Mouse (Mus musculus) MEL (cell line): ENCODE data around the gene Arhgap4. TPM values are rescaled to one million over a fixed set of nuclear protein-coding genes. Genes with fewer than 3 reads are reported as not detected.
A peak's percentile ranks its signal among the peaks of the same experiment; 100 is the strongest.

ENCODE experiments used
- DNase-seq: peaks from one replicate; pipeline ENCODE4 v3.0.0; 2011; ENCODE audit warnings: low read depth, low spot score
- H3K27ac ChIP-seq: 2 replicates; pipeline ENCODE4 v1.5.1; 2012; ENCODE audit warnings: low read depth, mild to moderate bottlenecking, control low read depth, low read length, moderate library complexity; ENCODE audit not compliant: control insufficient read depth
- H3K27me3 ChIP-seq, 2 experiments: fragments of 150-350 bp in 1 of 2; sonication (generic) in 1 of 2; 2 replicates each; pipeline ENCODE4 v1.6.1; 2012; ENCODE audit warnings: low read length in 2 of 2, mild to moderate bottlenecking in 2 of 2, improper control_type of control experiment in 1 of 2, moderate library complexity in 1 of 2; ENCODE audit not compliant: insufficient read depth in 2 of 2, control insufficient read depth in 1 of 2
- H3K36me3 ChIP-seq, 2 experiments: 2 replicates each; pipeline ENCODE4 v1.6.1; 2012 to 2014; ENCODE audit warnings: low read length in 2 of 2, improper control_type of control experiment in 1 of 2, inconsistent platforms in 1 of 2, mild to moderate bottlenecking in 1 of 2; ENCODE audit not compliant: insufficient read depth in 2 of 2, control insufficient read depth in 1 of 2
- H3K4me1 ChIP-seq, 2 experiments: fragments of 150-350 bp in 1 of 2; sonication (generic) in 1 of 2; 2 replicates each; pipeline ENCODE4 v1.6.1; 2012; ENCODE audit warnings: low read length in 2 of 2, improper control_type of control experiment in 1 of 2, mild to moderate bottlenecking in 1 of 2; ENCODE audit not compliant: insufficient read depth in 2 of 2, control insufficient read depth in 1 of 2
- H3K4me3 ChIP-seq, 2 experiments: fragments of 150-350 bp in 1 of 2; sonication (generic) in 1 of 2; 2 replicates each; pipeline ENCODE4 v1.5.1; 2012; ENCODE audit warnings: low read depth in 2 of 2, low read length in 2 of 2, mild to moderate bottlenecking in 2 of 2, moderate library complexity in 2 of 2, control low read depth in 1 of 2, improper control_type of control experiment in 1 of 2; ENCODE audit not compliant: control insufficient read depth in 1 of 2, insufficient read depth in 1 of 2
- H3K79me2 ChIP-seq: 2 replicates; pipeline ENCODE4 v1.6.1; 2012; ENCODE audit warnings: mild to moderate bottlenecking, low read length, moderate library complexity; ENCODE audit not compliant: control insufficient read depth, poor library complexity, insufficient read depth
- H3K9ac ChIP-seq: 2 replicates; pipeline ENCODE4 v1.6.1; 2012; ENCODE audit warnings: low read depth, mild to moderate bottlenecking, control low read depth, low read length, moderate library complexity; ENCODE audit not compliant: control insufficient read depth, poor library complexity, severe bottlenecking
- H3K9me3 ChIP-seq: fragments of 150-350 bp; sonication (generic); replicated peaks from 2 replicates; pipeline ENCODE4 v1.6.1; 2012; ENCODE audit warnings: mild to moderate bottlenecking, low read length, improper control_type of control experiment, moderate library complexity; ENCODE audit not compliant: insufficient read depth
- BHLHE40 ChIP-seq: IDR thresholded peaks from 2 replicates; pipeline ENCODE4 v1.6.1; 2012; ENCODE audit warnings: low read depth, mild to moderate bottlenecking, inconsistent platforms, low read length, improper control_type of control experiment, borderline replicate concordance
- CHD2 ChIP-seq: IDR thresholded peaks from 2 replicates; pipeline ENCODE4 v1.6.1; 2011; ENCODE audit warnings: low read length, improper control_type of control experiment
- CTCF ChIP-seq, 3 experiments: IDR thresholded peaks in 2 of 3; conservative IDR thresholded peaks in 1 of 3; 2 replicates each; pipeline ENCODE4 v1.5.1; 2011 to 2012; ENCODE audit warnings: low read length in 3 of 3, low read depth in 2 of 3, mild to moderate bottlenecking in 2 of 3, improper control_type of control experiment in 1 of 3, inconsistent platforms in 1 of 3, mixed read lengths in 1 of 3, moderate library complexity in 1 of 3; ENCODE audit not compliant: control insufficient read depth in 1 of 3, insufficient read depth in 1 of 3, poor library complexity in 1 of 3, severe bottlenecking in 1 of 3
- E2F4 ChIP-seq: IDR thresholded peaks from 2 replicates; pipeline ENCODE4 v1.6.1; 2011; ENCODE audit warnings: low read depth, low read length, improper control_type of control experiment, borderline replicate concordance
- EP300 ChIP-seq, 2 experiments: IDR thresholded peaks; 2 replicates each; pipeline ENCODE4 v1.6.1; 2011; ENCODE audit warnings: improper control_type of control experiment in 2 of 2, low read length in 2 of 2, low read depth in 1 of 2, mild to moderate bottlenecking in 1 of 2
- ETS1 ChIP-seq: IDR thresholded peaks from 2 replicates; pipeline ENCODE4 v1.6.1; 2012; ENCODE audit warnings: low read depth, mild to moderate bottlenecking, inconsistent platforms, low read length, improper control_type of control experiment, moderate library complexity
- GABPA ChIP-seq: IDR thresholded peaks from 2 replicates; pipeline ENCODE4 v1.6.1; 2012; ENCODE audit warnings: low read depth, mild to moderate bottlenecking, inconsistent platforms, low read length, improper control_type of control experiment, moderate library complexity
- GATA1 ChIP-seq: IDR thresholded peaks from 2 replicates; pipeline ENCODE4 v1.6.1; 2011; ENCODE audit warnings: low read depth, low read length, improper control_type of control experiment
- HCFC1 ChIP-seq: IDR thresholded peaks from 2 replicates; pipeline ENCODE4 v1.6.1; 2012; ENCODE audit warnings: low read depth, mild to moderate bottlenecking, inconsistent platforms, low read length, improper control_type of control experiment, moderate library complexity
- JUND ChIP-seq: IDR thresholded peaks from 2 replicates; pipeline ENCODE4 v1.6.1; 2011; ENCODE audit warnings: low read depth, mild to moderate bottlenecking, improper control_type of control experiment, low read length
- KAT2A ChIP-seq: conservative IDR thresholded peaks from 2 replicates; pipeline ENCODE4 v1.6.1; 2012; ENCODE audit warnings: low read depth, low read length, improper control_type of control experiment, inconsistent platforms
- MAFK ChIP-seq: IDR thresholded peaks from 2 replicates; pipeline ENCODE4 v1.6.1; 2011; ENCODE audit warnings: low read depth, mild to moderate bottlenecking, low read length, improper control_type of control experiment, borderline replicate concordance
- MAX ChIP-seq: IDR thresholded peaks from 2 replicates; pipeline ENCODE4 v1.6.1; 2011; ENCODE audit warnings: low read length, improper control_type of control experiment
- MAZ ChIP-seq: IDR thresholded peaks from 2 replicates; pipeline ENCODE4 v1.6.1; 2012; ENCODE audit warnings: low read depth, mild to moderate bottlenecking, inconsistent platforms, low read length, improper control_type of control experiment
- MEF2A ChIP-seq: IDR thresholded peaks from 2 replicates; pipeline ENCODE4 v1.6.1; 2014; ENCODE audit warnings: low read depth, mild to moderate bottlenecking, inconsistent platforms, low read length, improper control_type of control experiment; ENCODE audit not compliant: poor library complexity, insufficient replicate concordance, severe bottlenecking; ENCODE audit errors: extremely low read depth
- MYB ChIP-seq: IDR thresholded peaks from 2 replicates; pipeline ENCODE4 v1.6.1; 2011; ENCODE audit warnings: mild to moderate bottlenecking, low read depth, low read length, improper control_type of control experiment
- NELFE ChIP-seq: IDR thresholded peaks from 2 replicates; pipeline ENCODE4 v1.6.1; 2011; ENCODE audit warnings: low read depth, low read length, improper control_type of control experiment
- NRF1 ChIP-seq: IDR thresholded peaks from 2 replicates; pipeline ENCODE4 v1.6.1; 2014; ENCODE audit warnings: low read depth, mild to moderate bottlenecking, inconsistent platforms, low read length, improper control_type of control experiment, moderate library complexity; ENCODE audit not compliant: poor library complexity, insufficient read depth, severe bottlenecking
- POLR2A ChIP-seq, 2 experiments: IDR thresholded peaks; 2 replicates each; pipeline ENCODE4 v1.6.1; 2011 to 2012; ENCODE audit warnings: low read length in 2 of 2, mild to moderate bottlenecking in 2 of 2, control low read depth in 1 of 2, improper control_type of control experiment in 1 of 2, low read depth in 1 of 2, moderate library complexity in 1 of 2; ENCODE audit not compliant: control insufficient read depth in 1 of 2, insufficient read depth in 1 of 2, poor library complexity in 1 of 2
- POLR2AphosphoS2 ChIP-seq: IDR thresholded peaks from 2 replicates; pipeline ENCODE4 v1.6.1; 2011; ENCODE audit warnings: low read length, improper control_type of control experiment
- POLR2AphosphoS5 ChIP-seq: IDR thresholded peaks from 2 replicates; pipeline ENCODE4 v1.6.1; 2012; ENCODE audit warnings: low read depth, borderline replicate concordance, mild to moderate bottlenecking, inconsistent platforms, low read length, moderate library complexity, mixed read lengths
- RAD21 ChIP-seq: IDR thresholded peaks from 2 replicates; pipeline ENCODE4 v1.6.1; 2011; ENCODE audit warnings: mild to moderate bottlenecking, low read depth, low read length, improper control_type of control experiment
- RCOR1 ChIP-seq: IDR thresholded peaks from 2 replicates; pipeline ENCODE4 v1.6.1; 2012; ENCODE audit warnings: low read depth, mild to moderate bottlenecking, inconsistent platforms, low read length, improper control_type of control experiment
- SMC3 ChIP-seq: IDR thresholded peaks from 2 replicates; pipeline ENCODE4 v1.6.1; 2011; ENCODE audit warnings: low read depth, low read length, improper control_type of control experiment
- TAL1 ChIP-seq: IDR thresholded peaks from 2 replicates; pipeline ENCODE4 v1.6.1; 2012; ENCODE audit warnings: mild to moderate bottlenecking, inconsistent platforms, low read length, moderate library complexity, mixed read lengths
- TBP ChIP-seq: IDR thresholded peaks from 2 replicates; pipeline ENCODE4 v1.8.0; 2011; ENCODE audit warnings: low read depth, low read length, improper control_type of control experiment
- TCF12 ChIP-seq: IDR thresholded peaks from 2 replicates; pipeline ENCODE4 v1.6.1; 2014; ENCODE audit warnings: low read depth, mild to moderate bottlenecking, inconsistent platforms, low read length, improper control_type of control experiment, moderate library complexity
- UBTF ChIP-seq: IDR thresholded peaks from 2 replicates; pipeline ENCODE4 v1.6.1; 2012; ENCODE audit warnings: low read depth, mild to moderate bottlenecking, inconsistent platforms, low read length, improper control_type of control experiment, moderate library complexity, borderline replicate concordance; ENCODE audit not compliant: insufficient read depth
- USF1 ChIP-seq: IDR thresholded peaks from 2 replicates; pipeline ENCODE4 v1.6.1; 2014; ENCODE audit warnings: low read depth, mild to moderate bottlenecking, inconsistent platforms, low read length, improper control_type of control experiment, moderate library complexity
- USF2 ChIP-seq, 2 experiments: IDR thresholded peaks; 2 replicates each; pipeline ENCODE4 v1.6.1; 2011 to 2012; ENCODE audit warnings: improper control_type of control experiment in 2 of 2, low read length in 2 of 2, borderline replicate concordance in 1 of 2, inconsistent platforms in 1 of 2, low read depth in 1 of 2, mild to moderate bottlenecking in 1 of 2; ENCODE audit not compliant: insufficient read depth in 1 of 2
- ZC3H11A ChIP-seq: IDR thresholded peaks from 2 replicates; pipeline ENCODE4 v1.6.1; 2012; ENCODE audit warnings: low read depth, mild to moderate bottlenecking, inconsistent platforms, low read length, improper control_type of control experiment
- ZKSCAN1 ChIP-seq: IDR thresholded peaks from 2 replicates; pipeline ENCODE4 v1.6.1; 2012; ENCODE audit warnings: low read depth, mild to moderate bottlenecking, inconsistent platforms, low read length, improper control_type of control experiment, moderate library complexity
- polyA plus RNA-seq, 2 experiments: library from polyadenylated mRNA; stranded (reverse) in 1 of 2; unstranded in 1 of 2; fragments of >175 nt in 1 of 2; fragments of >200 nt in 1 of 2; gene quantifications; 2 replicates each; pipeline versions ENCODE4 v1.2.1 to v1.2.4; 2012; ENCODE audit warnings: low replicate concordance in 2 of 2, low read depth in 1 of 2; ENCODE audit not compliant: insufficient read length in 2 of 2, insufficient read depth in 1 of 2, missing spikeins in 1 of 2
- total RNA-seq: library from RNA; depleted of rRNA; stranded (reverse); fragments of 300-350 nt; gene quantifications from 2 replicates; pipeline ENCODE4 v1.2.3, GENCODE M21; 2012

Arhgap4 gene
- total and polyA plus RNA-seq, 3 experiments = 10.3 to 24.5 TPM; not detected in 1

DNA sequence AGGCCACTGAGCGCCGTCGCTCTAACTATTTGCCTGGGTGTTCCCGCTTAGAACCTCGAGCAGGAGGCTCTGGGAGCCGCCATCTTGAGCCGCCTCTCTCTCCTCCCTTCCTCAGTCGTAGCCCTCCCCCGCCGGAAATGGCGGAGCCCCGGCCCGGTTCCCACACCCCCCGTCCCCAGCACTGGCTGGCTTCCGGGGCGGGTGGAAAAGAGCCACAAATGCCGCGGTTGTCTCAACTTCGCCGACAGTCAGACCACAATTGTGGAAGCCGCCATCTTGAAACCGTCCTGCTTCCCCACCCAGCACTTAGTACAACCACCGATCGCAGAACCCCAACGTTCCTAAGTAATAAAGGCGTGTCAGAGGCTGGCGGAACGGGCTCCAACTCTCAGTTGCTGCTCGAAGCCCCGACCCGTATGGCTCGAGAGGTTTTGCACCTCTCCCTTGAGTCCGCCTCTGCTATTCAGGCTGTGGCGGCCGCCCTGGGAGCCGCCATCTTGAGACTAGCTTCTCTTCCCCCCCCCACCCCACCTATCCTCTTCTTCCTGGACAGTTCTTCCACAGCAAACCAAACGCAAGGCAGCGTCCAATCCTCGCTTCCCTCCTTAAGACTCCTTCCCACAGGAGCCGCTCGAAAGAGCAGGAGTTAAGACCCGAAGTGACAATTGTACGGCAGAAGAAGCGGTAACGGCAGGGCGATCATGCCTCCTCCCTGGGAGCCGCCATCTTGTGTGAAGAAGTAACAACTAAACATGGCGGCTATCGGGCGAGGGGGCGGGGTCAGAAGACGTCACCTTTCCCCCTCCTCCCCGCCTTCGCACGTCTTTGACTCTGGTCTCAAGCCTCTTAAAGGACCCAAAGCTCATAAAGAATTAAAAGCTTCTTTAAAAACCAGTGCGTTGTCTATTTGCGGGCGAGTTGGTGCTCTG lies 44.8 kb upstream of the Arhgap4 start, which contains the start of gene Hcfc1 (continued):
- TF ChIP-seq TBP = peak; percentile 74
- TF ChIP-seq ZKSCAN1 = no peak
- no peak for TF ChIP-seq EP300 (IDR thresholded peaks at IDR 0.05; ENCODE audit: low read depth in 1 of 2, low read length in 2 of 2)
- no peak for TF ChIP-seq USF2 (IDR thresholded peaks at IDR 0.05; ENCODE audit: borderline replicate concordance in 1 of 2, insufficient read depth in 1 of 2, low read depth in 1 of 2, low read length in 2 of 2)
- TF ChIP-seq, all 39 proteins: peak for 16

DNA sequence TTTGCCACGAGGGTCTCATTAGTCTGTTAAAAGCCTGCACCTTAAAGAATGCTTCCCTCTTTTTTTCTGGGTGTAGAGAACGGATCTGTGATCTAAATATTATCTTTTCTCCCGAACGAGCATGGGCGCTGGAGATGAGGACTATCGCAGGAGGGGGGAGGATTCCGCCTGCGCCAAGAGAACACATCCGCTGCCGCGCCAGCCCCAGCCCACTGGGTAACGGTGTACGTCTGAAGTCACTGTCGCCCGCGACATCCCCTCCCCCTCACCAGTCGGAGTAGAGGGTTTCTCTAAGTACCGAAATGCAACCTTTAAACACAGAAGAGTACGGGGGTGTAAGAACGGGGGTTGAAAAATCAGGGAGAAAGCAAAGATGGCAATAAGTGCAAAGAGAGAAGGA lies 43.6 kb upstream of the Arhgap4 start:
- H3K9ac ChIP-seq = peak overlapping the region; percentile 97
- peak overlapping the region; percentile 94 for H3K27ac ChIP-seq
- DNase-seq = peak; percentile 69
- peaks cover 61% of the 10 kb centered on the region for H3K79me2 ChIP-seq
- H3K4me1 ChIP-seq = peaks cover 3 to 26% of the 10 kb centered on the region in 2 experiments; a peak in 3 of 4 replicates
- H3K36me3 ChIP-seq = peaks cover 0 to 38% of the 10 kb centered on the region in 2 experiments; a peak in 2 of 4 replicates
- H3K27me3 ChIP-seq = no peaks in the 10 kb centered on the region
- H3K4me3 ChIP-seq = peak overlapping the region; percentile 87 to 91
- no peaks in the 10 kb centered on the region for H3K9me3 ChIP-seq
- TF ChIP-seq MYB (no peak), GABPA (no peak), MAX (no peak), E2F4 (no peak), CHD2 (no peak), USF1 (no peak), BHLHE40 (no peak), TAL1 (no peak), MAFK (no peak), RCOR1 (no peak), UBTF (no peak), KAT2A (no peak), JUND (no peak), USF2 (IDR thresholded peaks at IDR 0.05; ENCODE audit: borderline replicate concordance in 1 of 2, insufficient read depth in 1 of 2, low read depth in 1 of 2, low read length in 2 of 2) (no peak), CTCF (IDR thresholded peaks at IDR 0.05 in 2 of 3, conservative IDR thresholded peaks at IDR 0.05 in 1 of 3; ENCODE audit: control insufficient read depth in 1 of 3, insufficient read depth in 1 of 3, low read depth in 2 of 3, low read length in 3 of 3, poor library complexity in 1 of 3, severe bottlenecking in 1 of 3) (no peak), RAD21 (no peak), HCFC1 (peak; percentile 52; the same call in 1 of the 2 replicates), MAZ (peak; percentile 37; the same call in 1 of the 2 replicates), POLR2A (IDR thresholded peaks at IDR 0.05; ENCODE audit: control insufficient read depth in 1 of 2, insufficient read depth in 1 of 2, low read depth in 1 of 2, low read length in 2 of 2, poor library complexity in 1 of 2) (0 out of 4 replicates have a peak, but pooled peaks of 1 of the 2 experiments have one; percentile 24), TBP (no peak), MEF2A (no peak), TCF12 (0 out of 2 replicates have a peak, but pooled peaks have one; percentile 19), ETS1 (no peak), POLR2AphosphoS5 (no peak), GATA1 (no peak), NELFE (no peak), NRF1 (no peak), ZC3H11A (no peak), POLR2AphosphoS2 (no peak), EP300 (IDR thresholded peaks at IDR 0.05; ENCODE audit: low read depth in 1 of 2, low read length in 2 of 2) (peak in 1 of 2 experiments; percentile 36; a peak in 1 of 4 replicates), SMC3 (no peak)
